Mouse (Mus musculus): ENCODE results near the gene Fam129c. TPM values are rescaled to one million over a fixed set of nuclear protein-coding genes. Genes with fewer than 3 reads are reported as not detected.

The Fam129c gene
- 13.7 TPM for total RNA-seq (2023)

DNA sequence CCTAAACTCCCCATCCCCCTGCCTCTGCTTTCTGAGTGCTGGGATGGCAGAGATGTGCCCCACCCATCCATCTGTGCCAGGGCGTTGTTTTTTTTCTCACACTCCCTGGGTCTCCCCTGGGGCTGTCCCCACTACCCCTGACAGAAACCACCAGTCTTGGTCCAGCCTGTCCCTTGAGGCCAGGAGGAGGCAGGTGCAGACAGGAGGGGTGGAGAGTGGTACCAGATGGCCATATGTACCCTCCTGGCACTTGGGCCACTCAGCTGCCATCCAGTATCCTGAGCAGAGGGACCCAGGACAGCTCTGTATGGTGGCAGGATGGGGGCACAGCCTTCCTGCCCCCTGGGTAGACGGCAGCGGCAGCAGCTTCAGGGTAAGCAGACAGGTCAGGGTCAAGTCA, at the start of gene Fam129c:
Fam129c (plus strand) TSS at position 198 of the 400 bp plus-strand sequence.

DNA sequence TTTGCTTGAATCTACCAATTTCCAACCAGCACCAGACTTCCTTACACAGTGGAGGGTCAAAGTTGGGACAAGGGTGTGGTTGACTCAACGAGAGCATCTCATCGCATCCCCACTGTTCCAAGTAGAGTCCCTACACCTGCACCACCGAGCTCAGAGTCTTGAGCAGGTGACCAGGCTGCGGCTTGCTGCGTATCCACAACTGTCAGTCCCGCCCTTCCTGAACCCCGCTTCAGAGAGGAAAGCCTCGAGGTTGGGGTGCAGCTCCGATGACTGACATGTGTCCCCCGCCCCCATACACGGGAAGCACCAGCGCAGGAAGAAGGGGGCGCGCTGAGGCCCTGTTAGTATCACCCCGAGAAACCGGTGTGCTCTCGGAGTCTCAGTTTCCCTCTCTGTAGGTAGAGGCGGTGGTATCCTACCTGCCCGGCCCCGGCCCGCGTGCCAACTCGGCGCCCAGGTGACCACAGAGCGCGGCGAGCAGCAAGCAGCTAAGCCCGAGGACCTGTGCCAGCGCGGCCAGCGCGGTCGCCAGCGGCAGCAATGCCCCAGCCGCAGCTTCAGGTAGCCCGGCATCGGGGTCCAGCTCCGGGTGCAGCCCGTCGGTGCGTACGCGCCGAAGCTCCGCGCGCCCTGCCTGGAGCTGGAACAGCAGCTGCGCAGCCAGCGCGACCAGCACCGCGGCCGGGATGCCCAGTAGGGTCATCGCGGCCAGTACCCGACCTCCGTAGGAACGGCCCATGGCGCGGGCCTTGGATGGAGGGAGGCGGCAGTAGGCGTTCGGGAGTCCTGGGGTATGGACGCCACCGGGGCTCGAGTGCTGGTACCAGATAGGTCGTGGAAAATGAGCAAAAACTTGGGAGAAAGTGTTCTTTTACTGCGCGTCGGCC, 39.1 kb upstream of the Fam129c start, which contains the start of gene Tmem221:
Tmem221 (minus strand) TSS at position 801 of the 887 bp plus-strand sequence.

DNA sequence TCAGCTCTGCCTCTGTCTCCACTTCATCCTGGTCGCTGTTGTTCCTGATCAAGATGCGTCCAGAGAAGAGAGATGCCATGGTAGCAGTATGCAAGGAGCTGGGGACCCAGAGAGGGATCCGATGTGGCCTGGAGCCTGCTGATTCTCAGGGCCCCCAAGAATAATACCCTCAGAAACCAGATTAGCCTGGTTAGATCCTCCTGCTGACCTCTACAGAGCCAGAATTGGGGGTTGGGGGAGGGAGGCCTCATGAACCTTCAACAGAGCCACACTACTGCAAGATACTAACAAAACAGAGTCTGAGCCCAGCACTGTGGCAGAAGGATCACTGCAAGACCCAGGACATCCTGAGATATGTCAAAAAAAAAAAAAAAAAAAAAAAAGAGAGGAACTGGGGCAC, 30.9 kb upstream of the Fam129c start, which contains the start of gene Nxnl1:
Nxnl1 (minus strand) TSS at position 101 of the 400 bp plus-strand sequence.

DNA sequence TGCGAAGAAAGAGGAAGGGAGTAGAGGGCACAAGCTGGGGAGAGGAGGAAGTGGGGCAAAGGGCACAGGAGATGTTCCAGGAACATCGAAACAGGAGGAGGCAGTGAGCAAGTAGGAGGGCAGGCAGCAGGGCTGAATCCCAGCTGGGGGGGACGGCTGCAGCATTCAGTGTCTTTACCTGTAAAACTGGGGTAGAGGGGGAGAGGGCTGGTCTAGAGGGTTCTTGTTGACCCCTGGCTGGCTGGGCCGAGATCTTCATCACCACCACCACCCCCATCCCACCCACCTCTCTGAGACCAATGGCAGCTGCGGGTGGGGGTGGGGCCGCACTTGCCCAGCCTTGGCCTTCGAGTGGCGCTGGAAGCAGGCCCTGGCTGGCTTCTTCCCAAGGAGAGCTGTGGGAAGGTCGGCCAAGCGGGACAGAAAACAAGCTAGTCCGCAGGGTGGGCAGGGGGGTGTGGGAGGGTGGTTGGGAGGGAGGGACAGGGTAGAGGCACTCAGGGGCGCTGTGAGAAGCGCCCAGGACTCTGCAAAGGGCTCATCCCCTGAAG, 29.0 kb upstream of the Fam129c start, which contains the start of gene Slc27a1:
Slc27a1 (plus strand) TSS at position 496 of the 551 bp plus-strand sequence.

DNA sequence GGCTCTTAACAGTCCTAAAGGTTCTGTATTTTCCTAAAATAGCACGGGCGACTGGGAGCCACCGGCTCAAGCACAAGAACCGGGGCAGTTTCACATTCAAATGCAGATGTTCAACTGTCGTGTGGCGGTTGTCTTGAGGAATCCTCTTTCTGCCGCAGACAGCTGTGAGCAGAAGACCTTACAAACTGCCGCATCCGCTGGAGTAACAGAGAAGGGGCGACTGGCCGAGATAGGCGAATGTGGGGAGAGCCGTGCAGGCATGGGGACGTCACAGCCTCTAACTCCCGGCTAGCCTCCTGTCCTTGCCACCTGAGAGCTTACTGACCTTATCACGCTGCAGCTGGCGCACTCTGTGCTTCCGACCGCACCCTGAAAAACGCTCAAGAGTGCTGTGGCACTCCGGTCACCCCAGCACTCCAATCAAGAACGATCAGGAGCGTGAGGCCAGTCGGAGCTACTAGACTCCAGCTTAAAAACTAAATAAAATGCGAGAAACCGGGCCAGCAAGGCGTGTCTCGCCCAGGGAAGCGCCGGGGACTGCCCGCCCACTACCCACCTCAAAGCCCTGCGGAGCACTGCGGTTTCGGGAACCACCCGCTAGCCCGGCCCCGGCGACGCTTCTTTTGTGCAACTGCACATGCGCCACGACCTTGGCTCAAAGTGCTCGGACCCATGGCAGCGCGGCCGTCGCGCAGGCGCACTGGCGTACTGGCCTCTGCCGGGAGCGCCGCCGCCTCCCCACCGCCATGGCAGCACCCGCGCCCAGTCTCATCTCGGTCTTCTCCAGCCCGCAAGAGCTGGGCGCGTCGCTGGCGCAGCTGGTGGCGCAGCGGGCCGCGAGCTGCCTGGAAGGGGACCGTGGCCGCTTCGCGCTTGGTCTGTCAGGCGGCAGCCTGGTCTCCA, 5.7 kb upstream of the Fam129c start, which contains the start of gene Pgls:
Pgls (plus strand) TSS at position 706 of the 903 bp plus-strand sequence.

DNA sequence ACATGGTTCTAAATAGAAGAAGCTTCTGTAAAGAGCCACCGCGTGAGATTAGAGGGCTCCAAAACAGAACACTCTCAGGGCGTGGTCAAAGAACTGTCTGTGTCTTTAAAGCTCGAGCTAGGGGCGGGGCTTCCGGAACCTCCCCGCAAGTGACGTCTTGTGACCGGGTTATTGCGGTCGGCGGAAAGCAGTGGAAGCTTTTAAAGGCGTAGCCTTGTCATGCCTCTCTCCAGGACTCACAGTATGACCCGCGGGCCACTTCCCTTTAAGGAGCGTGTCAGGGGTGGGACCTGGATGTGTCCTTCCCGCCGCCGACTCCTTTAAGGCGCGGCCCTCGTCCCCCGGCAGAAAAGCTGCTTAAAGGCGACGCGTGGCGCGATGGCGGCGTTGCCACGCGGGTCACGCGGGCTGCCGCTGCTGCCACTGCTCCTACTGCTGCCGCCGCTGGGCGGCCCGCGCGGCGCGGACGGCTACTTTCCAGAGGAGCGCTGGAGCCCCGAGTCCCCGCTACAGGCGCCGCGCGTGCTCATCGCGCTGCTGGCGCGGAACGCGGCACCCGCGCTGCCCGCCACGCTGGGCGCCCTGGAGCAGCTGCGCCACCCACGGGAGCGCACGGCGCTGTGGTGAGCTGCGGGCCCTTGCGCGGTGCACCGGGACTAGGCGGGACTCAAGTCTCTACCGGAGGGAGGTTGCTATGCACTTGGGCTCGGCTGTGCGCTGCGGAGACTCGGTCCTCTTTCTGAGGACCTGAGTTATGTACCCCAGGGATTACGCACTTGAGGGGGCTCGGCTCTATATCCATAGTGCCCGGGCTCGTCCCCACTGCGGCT, 13.6 kb downstream of the Fam129c start, which contains the start of gene Colgalt1:
Colgalt1 (plus strand) TSS at position 177 of the 830 bp plus-strand sequence.

Other genes starting within 250 kb of the Fam129c start
- gene Use1, start 230.8 kb upstream of the Fam129c start, total RNA-seq (2023) = 304 TPM
- gene Ocel1, start 226.3 kb upstream of the Fam129c start, total RNA-seq (2023) = 23.7 TPM
- gene Nr2f6, start 215.7 kb upstream of the Fam129c start, total RNA-seq (2023) = 5.0 TPM
- not detected for gene Ushbp1, start 201.8 kb upstream of the Fam129c start, total RNA-seq (2023)
- 93.6 TPM for gene Babam1, start 200.8 kb upstream of the Fam129c start, total RNA-seq (2023)
- 1.3 TPM for gene Ankle1, start 191.6 kb upstream of the Fam129c start, total RNA-seq (2023)
- gene Abhd8, start 134.0 kb upstream of the Fam129c start, total RNA-seq (2023) = 80.8 TPM
- 20.2 TPM for gene Mrpl34, start 132.7 kb upstream of the Fam129c start, total RNA-seq (2023)
- gene Dda1, start 128.4 kb upstream of the Fam129c start, total RNA-seq (2023) = 104 TPM
- 20.5 TPM for gene Ano8, start 111.7 kb upstream of the Fam129c start, total RNA-seq (2023)
- 10.3 TPM for gene Gtpbp3, start 109.5 kb upstream of the Fam129c start, total RNA-seq (2023)
- 0.56 TPM for gene Plvap, start 85.9 kb upstream of the Fam129c start, total RNA-seq (2023)
- gene Ccdc194, start 71.9 kb upstream of the Fam129c start, total RNA-seq (2023) = not detected
- gene Bst2, start 60.2 kb upstream of the Fam129c start, total RNA-seq (2023) = 56.4 TPM
- 27.1 TPM for gene Mvb12a, start 54.7 kb upstream of the Fam129c start, total RNA-seq (2023)
- 1.2 TPM for gene Tmem221, start 38.8 kb upstream of the Fam129c start, total RNA-seq (2023)
- gene Nxnl1, start 31.0 kb upstream of the Fam129c start, total RNA-seq (2023) = not detected
- gene Slc27a1, start 28.8 kb upstream of the Fam129c start, total RNA-seq (2023) = 5.5 TPM
- gene Pgls, start 5.5 kb upstream of the Fam129c start, total RNA-seq (2023) = 49.5 TPM
- gene Colgalt1, start 13.3 kb downstream of the Fam129c start, total RNA-seq (2023) = 42.5 TPM
- 0.53 TPM for gene Unc13a, start 74.1 kb downstream of the Fam129c start, total RNA-seq (2023)
- gene Jak3, start 78.6 kb downstream of the Fam129c start, total RNA-seq (2023) = 72.0 TPM
- gene Insl3, start 91.6 kb downstream of the Fam129c start, total RNA-seq (2023) = 50.8 TPM
- gene B3gnt3, start 104.1 kb downstream of the Fam129c start, total RNA-seq (2023) = 0.53 TPM
- gene Fcho1, start 128.1 kb downstream of the Fam129c start, total RNA-seq (2023) = 99.7 TPM

All from CD4-positive naive resting alpha-beta T cell, adult 76 days (primary cell).